Mouse (Mus musculus) spleen, adult 2 months (tissue): ENCODE measurements around the gene Kxd1.

Source experiments
- CTCF ChIP-seq: fragments of 200-500 bp; IDR thresholded peaks from 2 replicates; pipeline ENCODE4 v1.5.1; 2011; ENCODE audit warnings: mild to moderate bottlenecking, inconsistent platforms; ENCODE audit not compliant: insufficient read depth, insufficient read length, insufficient replicate concordance; ENCODE audit errors: extremely low read depth
- POLR2A ChIP-seq: fragments of 200-500 bp; IDR thresholded peaks from 2 replicates; pipeline ENCODE4 v1.6.1; 2011; ENCODE audit warnings: low read depth, low read length, inconsistent platforms

DNA sequence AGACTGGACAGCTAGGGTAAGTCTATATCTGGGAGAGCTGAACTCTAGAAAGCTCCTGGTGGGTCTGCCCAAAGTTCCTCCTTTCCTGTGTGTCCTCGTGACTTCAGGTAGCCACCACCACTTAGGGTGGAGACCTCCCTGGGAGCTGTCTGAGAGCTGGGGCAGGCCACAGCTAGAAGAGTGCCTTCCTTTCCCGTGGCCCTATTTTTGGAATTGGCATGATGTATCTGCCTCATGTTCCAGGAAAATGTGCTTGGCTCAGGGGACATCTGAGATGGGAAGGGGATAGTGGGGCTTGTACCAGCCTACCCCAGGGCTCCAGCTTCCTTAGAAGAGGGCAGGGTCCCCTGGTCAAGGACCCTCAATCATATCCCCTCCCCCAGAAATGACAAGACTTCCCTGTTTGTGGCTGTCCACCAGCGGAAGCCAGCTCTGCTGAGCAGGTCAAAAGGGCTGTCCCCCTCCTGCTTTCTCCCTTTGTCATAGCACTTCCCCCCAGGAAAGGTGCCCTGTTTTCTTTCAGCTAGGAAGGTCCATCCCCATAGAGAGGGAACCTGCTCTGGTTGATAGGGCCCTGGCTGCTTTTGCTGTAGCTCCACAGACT lies 23.9 kb upstream of the Kxd1 start:
- no peak for TF ChIP-seq POLR2A
- TF ChIP-seq CTCF = no peak
